Mouse (Mus musculus): ENCODE data around the gene Oasl2.
"Not testable (repeated sequence)": the region's sequence is repeated elsewhere in the genome, so short reads cannot be mapped to it uniquely, and the experiment has no call there.

The Oasl2 gene

DNA sequence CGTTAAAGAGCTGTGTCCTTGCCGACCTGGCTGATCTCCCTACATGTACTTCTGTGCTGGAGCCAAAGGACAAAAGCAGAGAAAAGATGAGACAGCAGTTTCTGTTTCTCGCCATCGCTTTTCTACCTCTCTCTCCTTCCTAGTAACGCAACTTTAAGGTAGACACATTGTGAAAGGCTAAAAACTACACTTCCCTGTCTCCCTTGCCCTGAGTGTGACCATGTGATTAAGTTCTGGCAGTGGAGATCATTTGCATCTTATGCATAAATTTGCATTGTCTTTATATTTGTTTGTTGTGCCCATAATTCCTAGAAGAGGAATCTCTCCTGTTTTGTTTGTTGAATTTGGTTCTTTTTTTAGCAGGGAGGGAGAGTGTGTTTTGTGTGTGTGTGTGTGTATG lies 19.1 kb downstream of the Oasl2 start:
- no peak for DNase-seq (ENCODE audit: low spot score in 2 of 2)

DNA sequence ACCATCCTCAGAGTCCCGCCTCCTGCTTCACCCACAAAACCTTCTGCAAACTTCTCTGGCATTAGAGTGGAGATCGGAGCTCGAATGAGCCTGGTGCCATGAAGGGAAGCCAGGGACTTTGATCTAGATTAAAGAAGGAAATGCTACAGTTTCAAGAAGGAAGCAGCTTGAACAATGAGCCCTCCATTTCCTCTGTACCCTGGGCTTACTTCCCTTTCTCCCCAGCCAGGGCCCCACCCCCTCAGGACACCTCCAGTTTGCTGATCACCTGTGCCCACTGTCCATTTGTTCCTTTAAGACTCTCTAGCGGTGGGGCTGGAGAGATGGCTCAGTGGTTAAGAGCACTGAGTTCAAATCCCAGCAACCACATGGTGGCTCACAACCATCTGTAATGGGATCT lies 20.0 kb downstream of the Oasl2 start:
- peak; percentile 70 to 75 for DNase-seq (ENCODE audit: low spot score in 2 of 2)

DNA sequence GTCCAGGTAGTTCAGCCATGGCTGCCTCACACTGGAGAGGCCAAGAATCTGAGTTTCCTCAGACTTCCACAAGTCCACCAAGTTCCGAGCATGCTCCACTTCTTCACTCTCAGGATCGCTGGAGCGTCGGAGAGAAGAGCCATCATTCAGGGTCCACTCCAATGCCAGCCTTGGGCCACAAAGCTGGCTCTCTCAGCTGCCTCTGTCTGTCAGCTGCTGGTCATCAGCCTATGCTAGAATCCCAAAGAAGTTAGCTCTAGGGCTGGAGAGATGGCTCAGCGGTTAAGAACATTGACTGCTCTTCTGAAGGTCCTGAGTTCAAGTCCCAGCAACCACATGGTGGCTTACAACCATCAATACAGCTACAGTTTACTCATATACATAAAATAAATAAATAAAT lies 20.6 kb downstream of the Oasl2 start:
- DNase-seq (ENCODE audit: low spot score in 2 of 2), result not testable (repeated sequence)

DNA sequence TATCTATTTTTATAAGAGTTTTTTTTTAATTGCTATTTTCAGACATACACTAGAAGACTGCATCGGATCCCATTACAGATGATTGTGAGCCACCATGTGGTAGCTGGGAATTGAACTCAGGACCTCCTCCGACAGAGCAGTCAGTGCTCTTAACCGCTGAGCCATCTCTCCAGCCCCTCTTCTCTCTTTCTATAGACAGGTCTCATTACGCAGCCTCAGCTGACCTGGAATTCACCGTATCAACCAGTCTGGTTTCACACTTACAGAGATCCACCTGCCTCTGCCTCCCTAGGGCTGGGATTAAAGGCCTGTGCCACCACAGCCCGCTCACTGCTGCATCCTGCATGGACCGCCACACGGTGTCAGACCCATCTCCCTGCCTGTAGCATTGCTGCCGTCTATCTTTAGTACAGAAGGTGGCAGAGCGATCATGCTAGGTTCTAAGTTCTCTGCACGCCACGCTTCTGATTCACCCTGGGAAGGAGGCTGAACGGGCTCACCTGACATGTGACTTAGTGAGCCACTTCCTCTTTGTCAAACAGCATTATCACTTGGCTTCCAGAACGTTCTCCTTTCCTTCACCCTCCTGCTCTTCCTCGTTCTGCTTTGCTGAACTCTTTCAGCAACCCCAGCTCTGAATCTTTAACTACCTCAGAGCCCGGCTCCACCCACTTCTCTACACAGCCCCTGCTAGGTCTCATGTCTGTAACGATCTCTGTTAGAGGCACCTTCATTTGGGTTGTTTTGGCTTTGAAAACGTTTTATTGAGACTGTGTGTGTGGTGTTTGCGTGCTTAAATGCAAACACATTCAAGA lies 25.0 kb downstream of the Oasl2 start:
- peak; percentile 86 to 87 for DNase-seq (ENCODE audit: low spot score in 2 of 2)

DNA sequence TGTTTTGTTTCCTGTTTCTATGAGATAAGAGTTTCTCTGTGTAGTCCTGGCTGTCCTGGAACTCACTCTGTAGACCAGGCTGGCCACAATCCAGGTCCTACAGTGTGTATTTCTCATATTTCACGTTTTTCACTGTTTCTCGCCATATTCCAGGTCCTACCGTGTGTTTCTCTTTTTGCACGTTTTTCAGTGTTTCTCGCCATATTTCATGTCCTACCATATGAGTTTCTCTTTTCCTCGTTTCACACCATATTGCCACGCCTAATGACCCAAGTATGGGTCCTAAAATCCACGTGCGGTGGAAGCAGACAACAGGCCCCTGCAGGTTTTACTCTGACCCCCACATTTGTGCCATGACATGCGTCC lies 25.6 kb downstream of the Oasl2 start:
- no peak for DNase-seq (ENCODE audit: low spot score in 2 of 2)

DNA sequence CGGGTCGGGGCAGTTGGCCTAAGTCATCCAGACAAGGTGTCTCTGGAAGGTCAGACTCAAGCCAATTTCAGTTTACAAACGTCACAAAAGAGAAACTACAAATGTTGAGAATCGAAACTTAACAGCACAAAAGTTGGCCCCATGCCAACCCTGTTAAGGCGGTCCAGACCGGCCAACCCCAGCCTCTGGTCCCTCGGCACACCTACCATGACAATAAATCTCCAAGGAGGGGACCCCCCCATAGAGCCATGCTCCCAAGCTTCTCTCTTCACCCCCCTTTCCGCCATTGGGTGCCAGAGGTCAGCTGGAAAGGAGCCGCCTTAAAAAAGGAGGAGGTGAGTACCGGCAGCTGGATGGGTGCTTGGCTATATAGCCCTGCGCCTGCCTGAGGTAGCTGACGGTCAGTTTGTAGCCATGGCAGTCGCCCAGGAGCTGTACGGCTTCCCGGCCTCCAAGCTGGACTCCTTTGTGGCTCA lies 26.3 kb downstream of the Oasl2 start, which contains the start of gene Oasl1:
TSS of gene Oasl1 (plus strand) at position 243 of the 476 bp plus-strand sequence.
- DNase-seq (ENCODE audit: low spot score in 2 of 2), result peak; percentile 56 to 72

DNA sequence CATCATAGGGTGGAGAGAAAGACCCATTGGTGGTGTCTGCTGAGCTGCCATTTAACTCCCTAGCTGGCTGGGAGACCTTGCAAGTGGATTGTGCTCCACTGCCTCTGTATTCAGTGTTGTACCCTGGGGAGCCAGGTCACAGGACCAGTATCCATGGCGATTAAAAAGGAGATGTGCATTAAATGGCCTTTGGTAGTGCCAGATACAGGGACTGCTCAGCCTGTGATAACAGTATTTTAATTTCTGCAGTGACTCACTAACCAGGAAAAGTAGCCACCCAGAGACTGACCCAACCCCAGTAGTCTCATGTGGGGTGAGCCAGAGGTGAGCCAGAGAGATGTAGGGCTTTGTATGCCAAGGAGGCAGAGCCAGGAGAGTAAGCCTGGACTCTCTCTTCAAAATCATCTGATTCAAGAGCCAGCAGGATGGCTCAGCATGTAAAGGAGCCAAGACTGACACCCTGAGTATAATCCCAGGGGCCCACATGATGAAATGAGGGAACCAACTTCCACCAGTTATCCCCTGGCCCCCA lies 29.5 kb downstream of the Oasl2 start:
- DNase-seq (ENCODE audit: low spot score in 2 of 2), result no peak

DNA sequence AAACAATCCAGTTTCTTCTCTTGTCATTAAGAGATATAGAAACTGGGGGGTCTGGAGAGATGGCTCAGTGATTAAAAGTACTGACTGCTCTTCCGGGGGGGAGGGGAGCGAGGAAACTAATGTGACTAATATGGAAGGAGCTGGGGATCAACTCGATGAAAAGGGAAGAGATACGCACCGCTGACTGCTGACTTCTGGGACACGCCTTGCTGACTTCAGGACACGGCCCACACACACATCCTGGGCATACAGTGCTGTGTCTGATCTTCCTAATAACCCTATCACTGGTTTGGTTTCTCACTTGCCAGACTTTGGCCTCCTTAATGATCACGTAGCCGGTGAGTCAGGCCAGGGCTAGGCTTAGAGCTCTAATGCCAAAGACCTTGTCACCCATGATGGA lies 30.0 kb downstream of the Oasl2 start:
- no peak for DNase-seq (ENCODE audit: low spot score in 2 of 2)

DNA sequence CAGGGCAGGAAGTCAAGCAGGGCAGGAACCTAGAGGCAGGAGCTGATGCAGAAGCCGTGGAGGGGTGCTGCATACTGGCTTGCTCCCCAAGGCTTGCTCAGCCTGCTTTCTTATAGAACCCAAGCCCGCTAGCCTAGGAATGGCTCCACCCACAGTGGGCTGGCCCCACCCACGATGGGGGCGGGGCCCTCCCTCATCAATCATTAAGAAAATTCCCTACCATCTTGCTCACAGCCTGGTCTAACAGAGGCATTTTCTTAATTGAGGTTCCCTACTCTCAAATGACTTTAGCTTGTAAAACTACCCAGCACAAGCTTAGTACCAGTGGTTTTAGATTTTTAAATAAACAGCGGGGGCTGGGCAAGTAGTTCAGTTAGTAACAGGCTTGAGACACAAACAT lies 34.9 kb downstream of the Oasl2 start:
- no peak for DNase-seq (ENCODE audit: low spot score in 2 of 2)

DNA sequence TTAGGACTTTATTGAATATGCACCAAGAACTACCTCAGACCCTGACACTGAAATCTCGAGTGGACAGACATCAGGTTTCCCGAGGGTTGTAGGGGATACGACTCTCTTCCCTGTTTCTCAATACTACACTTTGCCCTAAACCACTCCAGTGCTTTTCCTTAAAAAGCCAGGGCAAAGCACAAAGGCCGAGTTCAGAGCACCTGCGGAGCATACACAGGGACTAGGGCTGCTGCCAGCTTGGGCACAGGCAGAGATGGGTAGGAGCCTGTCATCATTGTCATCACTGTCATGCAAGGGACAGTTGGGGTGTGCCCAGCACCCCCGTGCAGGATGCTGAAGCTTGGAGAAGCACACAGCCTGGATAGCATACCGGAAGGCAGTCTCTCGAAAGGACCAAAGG lies 36.5 kb downstream of the Oasl2 start:
- no peak for DNase-seq (ENCODE audit: low spot score in 2 of 2)

DNA sequence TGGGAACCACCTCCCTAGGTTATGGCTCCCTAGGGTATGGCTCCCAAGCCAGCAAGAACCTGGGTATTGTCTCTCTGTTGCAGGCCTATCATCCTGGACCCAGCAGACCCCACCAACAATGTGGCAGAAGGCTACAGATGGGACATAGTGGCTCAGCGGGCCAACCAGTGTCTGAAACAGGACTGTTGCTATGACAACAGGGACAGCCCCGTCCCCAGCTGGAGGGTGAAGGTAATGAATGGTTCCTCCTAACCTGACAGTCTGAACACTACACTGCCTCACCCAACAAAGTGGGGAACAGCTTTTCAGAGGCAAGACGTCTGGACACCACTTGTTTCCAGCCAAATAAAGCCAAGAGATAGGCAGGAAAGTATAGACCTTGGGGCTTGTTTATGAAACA lies 39.1 kb downstream of the Oasl2 start:
- no peak for DNase-seq (ENCODE audit: low spot score in 2 of 2)

DNA sequence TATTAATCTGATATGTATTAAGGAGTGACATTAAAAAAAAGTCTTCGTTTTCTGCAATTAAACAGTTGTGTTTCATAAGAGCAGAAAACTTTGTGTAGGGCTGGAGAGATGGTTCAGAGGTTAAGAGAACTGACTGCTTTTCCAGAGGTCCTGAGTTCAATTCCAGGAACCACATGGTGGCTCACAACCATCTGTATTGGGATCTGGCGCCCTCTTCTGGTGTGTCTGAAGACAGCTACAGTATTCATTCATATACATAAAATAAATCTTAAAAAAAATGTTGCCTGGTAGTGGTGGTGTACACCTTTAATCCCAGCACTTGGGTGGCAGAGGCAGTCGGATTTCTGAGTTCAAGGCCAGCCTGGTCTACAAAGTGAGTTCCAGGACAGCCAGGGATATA lies 44.4 kb downstream of the Oasl2 start:
- DNase-seq (ENCODE audit: low spot score in 2 of 2), result not testable (repeated sequence)

DNA sequence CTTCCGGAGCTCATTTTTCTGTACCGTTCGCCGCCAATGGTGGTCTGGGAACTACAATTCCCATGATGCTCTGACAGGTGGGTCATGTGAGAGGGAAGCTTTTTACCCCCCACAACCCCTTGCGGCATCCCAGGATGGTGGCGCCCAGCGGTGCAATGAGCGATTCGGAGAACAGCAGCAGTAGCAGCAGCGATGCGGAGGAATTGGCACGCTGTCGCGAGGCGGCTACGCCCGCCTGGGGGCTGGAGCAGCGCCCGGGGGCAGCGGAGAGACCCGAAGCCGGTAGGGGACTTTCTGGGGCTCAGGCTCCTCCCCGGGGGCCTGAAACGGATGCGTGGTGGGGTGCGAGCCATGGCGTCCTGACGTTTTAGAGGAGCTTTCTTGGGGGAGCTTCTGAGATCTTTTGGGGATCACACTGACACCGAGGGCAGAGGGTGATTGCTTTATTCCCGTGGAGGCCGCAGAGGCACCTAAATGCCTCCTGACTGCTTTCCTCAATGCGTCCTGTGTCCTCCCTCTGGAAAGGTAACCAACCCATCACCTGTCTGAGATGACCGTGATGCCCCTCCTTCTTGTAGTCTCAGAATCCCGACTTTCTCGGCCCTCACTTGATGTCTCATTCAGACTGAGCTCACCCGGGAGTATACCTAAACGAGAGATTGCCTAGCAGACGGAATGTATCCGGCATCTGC lies 45.5 kb downstream of the Oasl2 start, which contains the start of gene 2210016L21Rik:
TSS of gene 2210016L21Rik (plus strand) at position 85 of the 692 bp plus-strand sequence.
- peak; percentile 81 to 86 for DNase-seq (ENCODE audit: low spot score in 2 of 2)

DNA sequence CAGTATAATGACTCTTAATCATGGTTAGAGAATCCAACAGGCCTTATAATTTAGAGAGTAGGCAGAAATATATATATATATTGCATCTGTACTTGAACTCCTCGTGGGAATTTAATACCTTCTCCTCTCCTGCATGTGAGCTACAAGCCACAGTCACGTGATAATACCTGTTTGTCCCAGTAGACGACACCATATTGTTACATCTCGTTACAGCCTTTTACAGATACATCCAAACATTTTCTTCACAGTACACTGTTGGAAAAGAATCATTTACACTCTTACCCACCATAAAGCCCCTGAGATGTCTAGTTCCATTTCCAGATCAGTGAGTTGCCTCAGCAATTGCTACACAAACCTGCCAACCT lies 46.0 kb downstream of the Oasl2 start:
- DNase-seq (ENCODE audit: low spot score in 2 of 2), result no peak

DNA sequence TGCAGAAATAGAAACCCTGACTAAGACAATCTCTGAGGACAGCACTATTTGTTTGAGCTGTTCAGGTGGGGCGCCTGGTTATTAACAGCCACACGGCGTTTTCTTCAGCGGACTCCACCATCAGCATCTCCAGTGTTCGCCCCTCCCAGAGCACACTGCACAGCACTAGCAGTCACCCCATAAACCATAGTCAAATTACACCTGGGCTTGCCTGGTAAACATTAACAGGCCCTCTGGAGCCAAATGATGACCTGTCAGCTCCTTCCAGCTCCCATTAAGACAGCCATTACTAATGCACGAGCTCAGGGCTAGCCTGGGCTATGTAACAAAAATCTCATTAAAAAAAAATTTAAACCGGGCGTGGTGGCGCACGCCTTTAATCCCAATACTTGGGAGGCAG lies 48.3 kb downstream of the Oasl2 start:
- no peak for DNase-seq (ENCODE audit: low spot score in 2 of 2)

DNA sequence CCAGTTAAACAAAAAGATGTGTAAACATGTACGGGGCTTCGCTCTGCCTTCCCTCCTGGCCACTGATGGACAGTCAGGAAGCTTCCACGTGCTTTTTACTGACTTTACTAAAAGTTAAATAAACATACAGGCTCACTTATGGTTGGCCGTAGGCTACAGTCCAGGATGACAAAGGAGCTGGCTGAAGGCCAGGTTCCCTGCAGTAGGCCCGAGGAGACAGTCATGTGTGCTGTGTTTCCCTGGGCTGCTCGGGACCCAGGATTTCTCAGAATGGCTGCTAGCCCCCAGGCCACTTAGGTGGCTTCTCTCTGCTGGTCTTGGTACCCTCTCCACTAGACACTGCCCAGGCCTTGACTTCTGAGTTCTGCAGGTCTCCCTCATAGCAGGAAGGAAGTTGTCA lies 52.2 kb downstream of the Oasl2 start:
- no peak for DNase-seq (ENCODE audit: low spot score in 2 of 2)

DNA sequence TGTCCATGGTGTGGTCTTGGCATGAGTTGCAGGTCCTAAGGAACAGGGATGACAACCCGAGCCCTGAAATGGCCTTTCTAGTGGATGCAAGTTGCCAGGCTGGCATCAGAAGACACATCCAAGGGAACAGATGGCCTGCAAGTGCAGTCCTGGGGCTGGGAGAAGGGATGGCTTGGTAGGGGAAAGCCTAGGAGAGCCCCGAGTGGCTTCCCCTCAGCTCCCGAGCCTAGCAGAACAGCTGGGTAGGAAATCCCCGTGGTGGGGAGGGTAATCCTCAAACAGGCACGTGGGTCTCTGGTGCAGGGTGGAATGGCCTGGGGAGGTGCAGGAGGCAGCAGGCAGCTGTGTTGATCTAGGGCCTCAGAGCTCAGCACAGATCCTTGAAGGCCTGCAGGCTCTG lies 52.6 kb downstream of the Oasl2 start:
- DNase-seq (ENCODE audit: low spot score in 2 of 2), result no peak

DNA sequence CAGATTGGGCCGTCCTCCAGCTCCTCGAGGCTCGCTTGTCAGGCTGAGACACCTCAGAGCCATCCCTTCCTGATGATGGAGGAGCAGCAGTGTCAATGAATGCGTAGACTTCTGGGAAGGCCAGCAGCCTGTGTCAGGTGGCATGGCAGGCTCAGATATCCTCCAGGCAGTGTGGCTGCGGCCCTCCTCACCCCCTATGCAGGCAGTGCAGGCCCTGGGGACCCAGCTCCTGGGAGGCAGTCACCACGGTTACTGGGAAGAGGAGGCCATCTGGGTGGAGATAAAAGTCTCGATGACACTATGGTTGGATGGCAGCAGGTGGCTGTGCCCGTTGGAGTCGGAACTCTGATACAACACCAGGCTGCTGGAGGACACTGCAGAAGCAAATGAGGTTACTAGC lies 53.1 kb downstream of the Oasl2 start:
- no peak for DNase-seq (ENCODE audit: low spot score in 2 of 2)

DNA sequence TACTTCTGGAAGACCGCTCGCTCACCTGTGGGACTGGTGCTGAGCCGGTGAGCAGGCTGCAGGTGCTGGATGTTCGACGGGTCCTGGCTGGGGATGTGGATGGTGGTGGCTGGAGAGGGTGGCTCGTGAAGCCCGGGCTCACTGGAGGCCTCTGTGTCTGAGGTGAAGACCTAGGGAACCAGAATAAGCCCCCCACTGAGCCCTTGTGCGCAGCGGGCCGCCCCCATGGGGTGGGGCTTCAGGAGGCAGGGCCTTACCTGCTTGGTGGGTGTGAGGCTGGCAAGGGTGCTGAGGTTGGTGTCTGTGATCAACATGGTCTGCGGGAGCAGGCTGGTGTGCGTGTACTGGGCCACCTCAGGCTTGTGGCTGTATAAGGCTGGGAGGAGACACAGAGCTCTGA lies 53.9 kb downstream of the Oasl2 start:
- no peak for DNase-seq (ENCODE audit: low spot score in 2 of 2)

DNA sequence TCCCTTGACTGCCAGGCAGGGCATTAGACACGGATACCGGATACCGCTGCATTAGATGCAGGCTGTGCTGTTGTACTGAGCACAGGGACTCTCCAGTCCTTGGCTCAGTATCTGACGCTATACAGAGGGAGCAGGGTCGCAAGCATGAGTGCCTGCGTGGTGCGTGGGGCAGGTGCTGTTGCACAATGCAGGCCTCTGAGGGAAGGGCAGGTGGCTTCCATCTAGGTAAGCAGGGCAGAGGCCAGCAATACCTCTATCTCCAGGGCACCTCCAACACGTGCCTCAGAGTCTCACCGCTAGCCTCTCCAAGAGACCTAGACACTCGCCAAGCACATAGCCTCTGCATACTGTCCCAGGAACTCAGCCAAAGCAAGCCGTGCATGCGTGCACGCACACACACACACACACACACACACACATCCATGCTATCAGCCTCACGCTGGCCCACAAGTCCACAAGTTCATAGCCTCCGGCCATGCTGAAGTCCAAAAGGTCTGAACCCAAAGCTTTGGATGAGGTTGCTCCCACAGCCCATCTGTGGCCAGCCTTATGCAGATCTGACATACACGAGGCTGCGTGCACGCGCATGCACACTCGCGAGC lies 54.6 kb downstream of the Oasl2 start:
- DNase-seq (ENCODE audit: low spot score in 2 of 2), result no peak

DNA sequence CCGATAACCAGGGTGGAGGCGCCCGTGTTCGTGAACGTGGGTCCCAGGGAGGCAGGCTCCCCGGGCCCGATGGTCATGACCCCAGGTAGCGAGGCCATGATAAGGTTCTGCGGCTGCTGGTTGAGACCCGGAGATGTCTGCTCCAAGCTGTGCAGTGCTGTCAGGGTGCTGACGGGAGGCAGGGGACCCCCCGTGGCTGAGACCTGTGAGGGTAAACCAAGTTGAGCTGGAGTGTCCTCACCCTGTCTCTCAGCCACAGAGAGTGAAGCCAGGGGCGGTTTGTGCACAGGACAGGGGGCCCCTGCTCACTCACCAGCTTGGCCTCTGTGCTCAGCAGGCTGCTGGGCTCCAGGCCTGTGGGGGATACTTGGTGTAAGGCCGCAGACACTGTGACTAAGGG lies 56.6 kb downstream of the Oasl2 start:
- no peak for DNase-seq (ENCODE audit: low spot score in 2 of 2)

DNA sequence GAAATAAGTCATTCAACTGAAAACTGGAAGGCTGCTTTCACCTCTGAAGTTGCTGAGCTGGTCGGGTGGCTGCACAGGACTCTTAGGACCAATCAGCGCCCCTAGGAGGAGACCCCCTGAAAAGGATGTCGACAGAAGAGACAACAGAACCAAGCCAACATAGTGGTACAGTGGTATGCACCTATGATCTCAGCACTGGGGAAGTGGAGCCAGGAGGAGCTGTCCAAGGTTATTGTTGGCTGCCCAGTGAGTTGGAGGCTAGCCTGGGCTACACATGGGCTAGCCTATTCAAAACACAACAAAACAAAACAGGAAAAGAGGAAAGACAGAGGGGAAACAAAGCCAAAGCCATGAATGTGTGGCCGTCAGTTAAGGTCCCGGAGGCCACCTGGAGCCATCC lies 61.3 kb downstream of the Oasl2 start:
- no peak for DNase-seq (ENCODE audit: low spot score in 2 of 2)
